Comparison of ENCODE assay signal across 29 mouse cellular contexts in the genomic region with DNA sequence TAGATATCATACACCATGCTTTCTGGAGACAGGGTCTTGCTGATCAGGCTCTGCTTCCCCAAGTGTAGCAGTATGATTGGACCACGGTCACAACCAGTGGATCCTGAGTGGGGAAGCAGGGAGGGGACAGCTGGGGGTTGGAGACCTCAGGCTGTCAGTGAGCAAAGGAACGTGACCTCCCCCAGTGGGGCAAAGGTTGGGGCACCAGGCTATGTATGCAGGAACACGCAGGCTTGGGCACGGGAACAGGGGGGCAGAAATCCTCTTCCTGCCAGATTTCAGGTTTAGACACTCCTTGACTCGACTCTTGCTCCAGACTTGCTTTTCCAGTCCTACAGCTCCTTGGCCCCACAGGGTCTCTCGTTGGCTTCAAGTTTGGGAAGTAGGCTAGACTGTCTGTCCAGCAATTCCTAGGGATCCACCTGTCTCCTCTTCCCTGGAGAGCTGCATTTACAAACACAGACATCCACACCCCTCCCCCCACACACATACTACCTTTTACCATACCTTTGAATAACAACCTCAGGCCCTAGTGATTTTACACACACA. TPM values are rescaled to one million over a fixed set of nuclear protein-coding genes. Genes with fewer than 3 reads are reported as not detected.
A peak's percentile ranks its signal among the peaks of the same experiment; 100 is the strongest.
DNase-seq lines count a peak whose midpoint lies in the region; ATAC-seq and TF ChIP-seq lines count a peak whose summit lies in the region.
"Had no signal": no experiment of that assay in that cellular context is flagged by ENCODE, and none has a peak within 500 bp of the region (broad histone marks: within the 10 kb centered on the region; RNA-seq: fewer than 3 reads in every experiment).

No protein-coding gene starts in this region.

- H3K4me1 ChIP-seq in limb, embryonic 10.5 days = no peaks in the 10 kb centered on the region
- no peaks in the 10 kb centered on the region for H3K4me1 ChIP-seq in stomach, postnatal 0 days (replicated peaks; ENCODE audit: control insufficient read depth, insufficient read depth)
- H3K4me1 ChIP-seq in midbrain, embryonic 16.5 days (ENCODE audit: control insufficient read depth, insufficient read depth, low read length) = no peaks in the 10 kb centered on the region
- H3K4me1 ChIP-seq: embryonic facial prominence, embryonic 13.5 days; forebrain, embryonic 12.5 days; forebrain, embryonic 15.5 days; heart, embryonic 12.5 days; heart, embryonic 15.5 days; hindbrain, embryonic 10.5 days; hindbrain, embryonic 13.5 days had no signal

- no peak for TF ChIP-seq EP300 in stomach, postnatal 0 days (optimal IDR thresholded peaks at IDR 0.05)

- H3K9ac ChIP-seq in stomach, postnatal 0 days (ENCODE audit: low read length) = no peak overlapping the region
- H3K9ac ChIP-seq in midbrain, embryonic 16.5 days (ENCODE audit: low read depth, low read length) = no peak overlapping the region
- H3K9ac ChIP-seq: embryonic facial prominence, embryonic 13.5 days; forebrain, embryonic 12.5 days; forebrain, embryonic 15.5 days; heart, embryonic 12.5 days; heart, embryonic 15.5 days; hindbrain, embryonic 13.5 days; intestine, embryonic 15.5 days had no signal

- TF ChIP-seq CTCF in stomach, postnatal 0 days (IDR thresholded peaks at IDR 0.05; ENCODE audit: low read depth) = no peak

- no peaks in the 10 kb centered on the region for H3K36me3 ChIP-seq in limb, embryonic 10.5 days
- H3K36me3 ChIP-seq in stomach, postnatal 0 days (ENCODE audit: control insufficient read depth, insufficient read depth, low read length) = no peaks in the 10 kb centered on the region
- no peaks in the 10 kb centered on the region for H3K36me3 ChIP-seq in midbrain, embryonic 16.5 days (ENCODE audit: control insufficient read depth, insufficient read depth, low read length)
- H3K36me3 ChIP-seq: embryonic facial prominence, embryonic 13.5 days; forebrain, embryonic 12.5 days; forebrain, embryonic 15.5 days; G1E; heart, embryonic 12.5 days; heart, embryonic 15.5 days; hindbrain, embryonic 13.5 days; intestine, embryonic 15.5 days had no signal

- ATAC-seq in stomach, postnatal 0 days (ENCODE audit: low FRiP score, low TSS enrichment) = no peak
- ATAC-seq in midbrain, embryonic 16.5 days = no peak
- ATAC-seq: forebrain, embryonic 15.5 days; hindbrain, embryonic 16.5 days; intestine, embryonic 15.5 days; Patski had no signal

- H3K4me2 ChIP-seq in stomach, postnatal 0 days (replicated peaks; ENCODE audit: low read depth) = no peak overlapping the region
- H3K4me2 ChIP-seq in midbrain, embryonic 16.5 days (ENCODE audit: low read length) = no peak overlapping the region
- H3K4me2 ChIP-seq: embryonic facial prominence, embryonic 13.5 days; forebrain, embryonic 12.5 days; forebrain, embryonic 15.5 days; heart, embryonic 12.5 days; heart, embryonic 15.5 days; hindbrain, embryonic 13.5 days; intestine, embryonic 15.5 days had no signal

- no peaks in the 10 kb centered on the region for H3K27me3 ChIP-seq in limb, embryonic 10.5 days (ENCODE audit: low read depth, poor library complexity, severe bottlenecking)
- H3K27me3 ChIP-seq in stomach, postnatal 0 days (ENCODE audit: control insufficient read depth, insufficient read depth, low read length) = no peaks in the 10 kb centered on the region
- H3K27me3 ChIP-seq in midbrain, embryonic 16.5 days (ENCODE audit: control insufficient read depth, insufficient read depth, low read depth, low read length) = no peaks in the 10 kb centered on the region
- H3K27me3 ChIP-seq: CH12.LX; embryonic facial prominence, embryonic 13.5 days; forebrain, embryonic 12.5 days; forebrain, embryonic 15.5 days; heart, embryonic 12.5 days; heart, embryonic 15.5 days; hindbrain, embryonic 13.5 days; intestine, embryonic 15.5 days; Patski had no signal

- 88% methylated on average over 6 of the region's 6 CpGs for WGBS in limb, embryonic 10.5 days
- 60% methylated on average over 6 of the region's 6 CpGs for WGBS in stomach, postnatal 0 days
- WGBS in midbrain, embryonic 16.5 days = 92% methylated on average over 6 of the region's 6 CpGs

- peak; percentile 80 for DNase-seq in heart, adult 11 months
- DNase-seq in heart, adult 9 months (ENCODE audit: low spot score in 2 of 2) = no peak
- peak; percentile 44 for DNase-seq in urinary bladder, postnatal 14 days (ENCODE audit: low spot score)
- DNase-seq in urinary bladder, adult 18-20 months (ENCODE audit: low spot score in 2 of 2) = no peak
- DNase-seq in limb, embryonic 10.5 days (ENCODE audit: low spot score) = no peak
- no peak for DNase-seq in stomach, postnatal 0 days (ENCODE audit: low spot score)
- DNase-seq in gastrocnemius, postnatal 4 days (ENCODE audit: low spot score in 2 of 2) = no peak
- DNase-seq: adrenal gland, postnatal 10 days; adrenal gland, postnatal 36 days; B cell, adult 2 months; cerebellum, adult 18-20 months; cerebellum, adult 9-10 months; cerebellum, postnatal 25 days; gastrocnemius, postnatal 14 days; heart, postnatal 10 days; heart, postnatal 36 days had no signal

- H3K27ac ChIP-seq in limb, embryonic 10.5 days = 0 out of 2 replicates have a peak overlapping the region, but pooled peaks have one; percentile 14
- peak overlapping the region; percentile 3; the same call in 1 of the 2 replicates for H3K27ac ChIP-seq in stomach, postnatal 0 days (replicated peaks)
- no peak overlapping the region for H3K27ac ChIP-seq in midbrain, embryonic 16.5 days (ENCODE audit: low read length)
- H3K27ac ChIP-seq: embryonic facial prominence, embryonic 13.5 days; forebrain, embryonic 12.5 days; forebrain, embryonic 15.5 days; heart, embryonic 15.5 days; hindbrain, embryonic 10.5 days; hindbrain, embryonic 13.5 days; intestine, embryonic 15.5 days had no signal

- H3K9me3 ChIP-seq in limb, embryonic 10.5 days (replicated peaks) = no peaks in the 10 kb centered on the region
- H3K9me3 ChIP-seq in stomach, postnatal 0 days (ENCODE audit: control insufficient read depth, low read length) = no peaks in the 10 kb centered on the region
- H3K9me3 ChIP-seq in midbrain, embryonic 16.5 days (replicated peaks; ENCODE audit: control insufficient read depth, low read length, poor library complexity, severe bottlenecking) = no peaks in the 10 kb centered on the region
- H3K9me3 ChIP-seq: embryonic facial prominence, embryonic 13.5 days; forebrain, embryonic 12.5 days; forebrain, embryonic 15.5 days; heart, embryonic 15.5 days; hindbrain, embryonic 10.5 days; hindbrain, embryonic 13.5 days had no signal

- no peak overlapping the region for H3K4me3 ChIP-seq in limb, embryonic 10.5 days
- H3K4me3 ChIP-seq in stomach, postnatal 0 days (ENCODE audit: low read depth, low read length) = no peak overlapping the region
- no peak overlapping the region for H3K4me3 ChIP-seq in midbrain, embryonic 16.5 days (ENCODE audit: low read depth, low read length)
- H3K4me3 ChIP-seq: embryonic facial prominence, embryonic 13.5 days; forebrain, embryonic 12.5 days; forebrain, embryonic 15.5 days; heart, embryonic 12.5 days; heart, embryonic 15.5 days; hindbrain, embryonic 10.5 days; hindbrain, embryonic 13.5 days; intestine, embryonic 15.5 days had no signal

RNA-seq across cellular contexts. Expression of a gene that starts 8.0 kb away (rescaled TPM):
- 3.6 and 4.3 TPM in 2 replicates for polyA plus RNA-seq in limb, embryonic 10.5 days (2016; fragmentation: Nextera tagmentation; extraction: Ambion mirVana)
- 1.8 and 2.0 TPM in 2 replicates for polyA plus RNA-seq in stomach, postnatal 0 days (2015; fragmentation: Nextera tagmentation; extraction: Ambion mirVana)
- 1 to 10 TPM; 1.9 to 2.0 TPM for total RNA-seq in gastrocnemius, postnatal 4 days (2021)
- polyA plus RNA-seq in midbrain, embryonic 16.5 days (2015; fragmentation: Nextera tagmentation; extraction: Ambion mirVana) = 1.8 TPM in 2 replicates
- polyA plus RNA-seq: Patski had no signal

RNA-seq across cellular contexts. Expression of a gene that starts 8.0 kb away (rescaled TPM):
- polyA plus RNA-seq in limb, embryonic 10.5 days (2016; fragmentation: Nextera tagmentation; extraction: Ambion mirVana) = 130 and 137 TPM in 2 replicates
- polyA plus RNA-seq in stomach, postnatal 0 days (2015; fragmentation: Nextera tagmentation; extraction: Ambion mirVana) = 40.7 and 41.0 TPM in 2 replicates
- total RNA-seq in gastrocnemius, postnatal 4 days (2021) = 10 to 100 TPM; 38.3 to 40.6 TPM
- 54.5 and 55.2 TPM in 2 replicates for polyA plus RNA-seq in midbrain, embryonic 16.5 days (2015; fragmentation: Nextera tagmentation; extraction: Ambion mirVana)

RNA-seq across cellular contexts. Expression of a gene that starts 28.7 kb away (rescaled TPM):
- 85.8 and 100 TPM in 2 replicates for polyA plus RNA-seq in limb, embryonic 10.5 days (2016; fragmentation: Nextera tagmentation; extraction: Ambion mirVana)
- 12.0 and 15.5 TPM in 2 replicates for polyA plus RNA-seq in stomach, postnatal 0 days (2015; fragmentation: Nextera tagmentation; extraction: Ambion mirVana)
- 10 to 100 TPM; 81.9 to 91.2 TPM for total RNA-seq in gastrocnemius, postnatal 4 days (2021)
- polyA plus RNA-seq in midbrain, embryonic 16.5 days (2015; fragmentation: Nextera tagmentation; extraction: Ambion mirVana) = 22.5 and 27.4 TPM in 2 replicates

Comparison
In these comparisons a context has a peak if more than half of its experiments do, and no peak if none do; other contexts are left out.
1. DNase-seq: peak in heart, adult 11 months (single experiment) and urinary bladder, postnatal 14 days (single experiment); none in heart, adult 9 months (0 of 2), urinary bladder, adult 18-20 months (0 of 2), limb, embryonic 10.5 days (single experiment), stomach, postnatal 0 days (single experiment) and gastrocnemius, postnatal 4 days (0 of 2).